Mouse (Mus musculus) left cerebral cortex, adult 2 months (tissue): ENCODE results near the gene Fam20b. TPM values are rescaled to one million over a fixed set of nuclear protein-coding genes. Genes with fewer than 3 reads are reported as not detected.

Experiments
- DNase-seq, 2 experiments: peaks; one replicate each; pipeline ENCODE4 v3.0.0; 2021 to 2022; ENCODE audit warnings: low spot score in 2 of 2, mixed read lengths in 1 of 2; ENCODE audit errors: extremely low spot score in 1 of 2
- H3K27ac ChIP-seq: fragments of 200-600 bp; 2 replicates; pipeline ENCODE4 v1.8.1; 2022
- H3K4me3 ChIP-seq: fragments of 200-600 bp; 2 replicates; pipeline ENCODE4 v1.8.1; 2022
- CTCF ChIP-seq: fragments of 200-600 bp; IDR thresholded peaks from 2 replicates; pipeline ENCODE4 v1.8.1; 2022; ENCODE audit warnings: antibody characterized with exemption, mild to moderate bottlenecking, moderate library complexity
- intact Hi-C: fragments of 180-260 bp; cut with DNase I; formaldehyde crosslinking; loops from one replicate; pipeline ENCODE4 v1.15.1; 2025
- total RNA-seq, 2 experiments: library from RNA; stranded (reverse); gene quantifications; 2 replicates each; pipeline ENCODE4 v1.2.3; 2021

The Fam20b gene
- total RNA-seq, 2 experiments from 2014 or later: 74.0 to 78.6 TPM

DNA sequence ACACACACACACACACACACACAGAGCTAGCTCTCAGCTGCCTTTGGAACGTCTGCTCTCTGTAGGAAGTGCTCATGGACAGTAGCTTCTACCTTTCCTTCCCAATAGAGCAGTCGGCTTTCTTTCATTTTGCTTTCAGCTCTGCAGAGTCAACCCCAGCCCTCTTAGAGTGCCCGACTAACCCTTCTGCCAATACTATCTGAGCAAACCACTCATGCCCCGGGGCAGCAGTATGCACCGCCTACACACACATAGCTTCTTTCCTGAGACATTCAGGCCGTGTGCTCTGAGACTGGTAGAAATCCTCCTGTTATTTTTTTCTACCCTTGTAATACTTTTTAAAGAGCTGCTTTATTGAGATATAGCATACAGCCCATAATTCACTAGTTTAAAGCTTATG is 3.2 kb upstream of the Fam20b start:
- intact Hi-C loops: loop anchor here (5.0 kb wide), 1 partner anchor 165 kb away; the partner anchor contains the start of gene Abl2

DNA sequence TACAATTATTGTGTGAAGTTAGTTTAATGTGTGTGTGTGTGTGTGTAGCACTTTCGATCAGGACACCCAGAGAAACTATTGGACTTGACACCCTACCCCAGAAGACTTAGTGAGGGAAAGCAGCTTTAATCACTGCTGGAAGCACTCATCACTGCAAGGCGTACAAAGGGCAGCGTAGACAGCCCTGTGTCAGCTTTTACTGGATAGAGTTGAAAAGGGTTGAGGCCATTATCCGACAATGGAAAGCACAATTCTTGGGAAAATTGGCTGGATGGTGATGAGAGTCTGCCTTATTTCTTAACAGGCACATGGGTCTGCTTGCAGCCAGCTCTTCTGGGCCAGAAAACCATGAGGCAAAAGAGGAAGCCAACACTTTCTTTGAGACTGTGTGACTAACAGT is 1.2 kb upstream of the Fam20b start:
- no peak overlapping the region for H3K4me3 ChIP-seq
- no peak for TF ChIP-seq CTCF
- no peak overlapping the region for H3K27ac ChIP-seq
- intact Hi-C loops: loop anchor here (5.0 kb wide), 1 partner anchor 163 kb away; the partner anchor contains the start of gene Abl2
- DNase-seq: no peak

More for the DNA sequence above, 3.2 kb upstream of the Fam20b start:
- no peak for TF ChIP-seq CTCF
- Histone ChIP-seq H3K27ac (no peak overlapping the region), H3K4me3 (no peak overlapping the region)
- no peak for DNase-seq

DNA sequence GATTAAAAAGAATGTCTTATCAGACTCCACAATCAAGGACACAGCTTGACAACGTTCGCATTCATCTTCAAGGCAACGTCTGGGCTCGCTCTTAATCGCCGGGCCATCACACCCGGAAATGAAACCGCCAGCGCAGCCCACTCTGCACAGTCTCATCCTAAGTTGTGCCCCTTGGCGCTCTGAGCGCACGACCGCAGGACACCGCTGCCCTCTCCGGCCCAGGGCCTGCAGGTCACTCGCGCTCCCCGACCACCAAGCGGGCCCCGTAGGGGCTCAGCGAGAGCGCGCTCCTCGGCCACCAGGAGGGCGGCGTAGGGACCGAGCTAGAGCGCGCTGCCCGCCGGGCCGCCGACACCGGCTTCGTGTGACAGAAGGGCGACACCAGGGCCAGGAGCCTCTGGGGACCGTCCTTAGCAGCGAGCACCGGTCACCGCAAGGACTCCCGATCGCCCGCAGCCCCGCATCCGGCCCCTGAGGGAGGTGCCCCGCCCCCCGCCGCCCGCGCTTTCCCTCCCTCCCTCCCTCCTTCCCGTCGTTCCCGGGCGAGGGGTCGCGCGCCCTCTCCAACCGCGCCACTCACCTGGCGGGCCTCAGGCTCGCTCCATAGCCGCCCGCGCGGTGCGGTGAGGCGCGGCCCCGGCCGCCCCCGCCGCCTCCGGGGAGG is 468 bp downstream of the Fam20b start:
- peak; percentile 31 for TF ChIP-seq CTCF
- intact Hi-C loops: no loop called here
- peak; percentile 42 to 43 for DNase-seq
- Histone ChIP-seq H3K27ac (peak overlapping the region; percentile 93), H3K4me3 (peak overlapping the region; percentile 94)

DNA sequence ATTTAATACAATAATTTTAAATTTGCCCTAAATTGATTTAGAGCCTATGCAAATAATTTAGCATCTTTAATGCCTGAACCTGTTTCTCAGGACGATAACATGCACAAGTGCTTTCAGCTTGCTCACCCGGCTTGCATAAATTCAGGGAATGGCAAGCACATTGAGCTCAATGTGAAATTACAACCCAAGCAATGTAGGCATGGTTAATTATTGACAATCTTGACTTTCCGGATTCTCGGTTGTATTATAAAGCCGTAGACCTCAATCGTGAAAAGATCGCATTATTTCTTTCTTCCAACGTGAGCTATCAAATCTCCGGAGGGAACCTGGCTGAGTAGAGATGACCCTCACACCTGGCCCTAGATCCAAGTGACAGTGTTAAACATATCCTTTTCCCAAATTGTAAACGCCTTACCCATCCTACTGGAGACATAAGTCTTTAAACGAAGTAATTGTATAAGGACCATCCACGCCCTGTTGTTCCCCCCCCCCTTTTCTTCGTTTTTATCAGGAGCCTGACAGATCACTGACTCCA is 1.1 kb downstream of the Fam20b start:
- peak overlapping the region; percentile 93 for H3K27ac ChIP-seq
- intact Hi-C loops: no loop called here
- no peak for DNase-seq
- no peak for TF ChIP-seq CTCF
- peak overlapping the region; percentile 94 for H3K4me3 ChIP-seq

DNA sequence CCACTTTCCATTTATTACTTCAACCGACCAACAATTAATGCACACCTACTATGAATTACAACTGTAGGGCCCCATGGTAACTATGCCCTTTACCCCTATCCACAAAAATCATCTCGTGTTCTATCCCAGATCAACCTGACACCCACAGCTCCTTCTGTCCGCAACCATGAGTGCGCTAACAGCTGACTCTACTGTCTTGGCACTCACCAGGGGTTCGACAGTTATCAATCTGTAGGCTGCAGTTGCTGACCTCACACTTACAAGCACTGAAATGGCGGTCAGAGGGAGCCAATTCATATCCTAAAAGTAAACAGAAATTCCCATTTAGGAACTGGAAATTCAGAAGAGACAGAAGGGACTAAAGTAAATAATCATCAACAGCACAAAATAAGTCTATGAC is 2.2 kb downstream of the Fam20b start:
- no peak overlapping the region for H3K27ac ChIP-seq
- H3K4me3 ChIP-seq: no peak overlapping the region
- intact Hi-C loops: no loop called here
- TF ChIP-seq CTCF: no peak
- DNase-seq: no peak

DNA sequence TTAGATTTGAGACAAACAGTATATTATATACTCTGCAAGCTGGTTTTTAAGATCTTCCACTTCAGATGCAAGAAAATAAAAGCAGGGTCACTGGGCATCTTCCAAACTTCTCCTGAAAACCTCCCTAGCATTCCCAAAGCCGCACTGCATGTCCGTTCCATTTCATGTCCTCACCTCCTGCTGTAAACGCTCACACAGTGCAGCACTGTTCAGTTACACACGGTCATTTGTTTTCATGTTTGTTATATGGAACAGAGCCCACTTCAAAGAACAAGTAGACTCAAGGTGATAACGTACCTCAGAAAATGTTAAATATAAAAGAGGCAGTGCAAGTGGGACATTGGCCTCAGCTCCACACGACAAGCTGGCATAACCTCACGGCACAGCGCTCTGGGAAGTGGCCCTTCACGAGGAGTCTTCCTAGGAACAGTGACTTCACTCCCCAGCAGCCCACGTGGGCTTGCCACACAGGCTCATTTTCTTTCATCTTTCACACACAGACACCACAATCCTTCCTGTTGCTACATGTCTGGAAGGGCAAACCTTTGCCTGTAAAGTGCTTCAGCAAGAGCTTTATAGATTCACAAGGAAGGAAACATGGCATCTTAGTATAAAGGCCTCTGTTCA is 8.3 kb downstream of the Fam20b start:
- Histone ChIP-seq H3K4me3 (no peak overlapping the region), H3K27ac (no peak overlapping the region; the same call in 1 of the 2 replicates)
- intact Hi-C loops: no loop called here
- DNase-seq: no peak
- TF ChIP-seq CTCF: no peak

DNA sequence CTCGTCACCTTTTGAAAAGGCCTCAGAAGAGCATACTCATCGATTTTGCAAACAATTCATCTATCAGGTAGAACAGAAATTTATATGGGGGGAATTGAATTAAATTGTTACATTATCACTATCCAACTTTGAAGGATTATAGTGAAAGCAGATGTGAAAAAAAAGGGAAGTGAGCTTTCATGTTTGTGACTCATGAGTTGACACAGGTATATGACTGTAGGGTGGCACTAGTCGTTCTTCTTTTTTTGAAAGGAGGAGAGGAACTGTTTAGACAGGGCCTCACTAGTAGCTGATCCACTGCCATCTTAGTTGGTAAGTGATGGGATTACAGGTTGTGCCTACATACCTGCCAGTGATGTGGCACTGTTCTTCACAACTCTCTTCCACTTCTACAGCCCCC is 10.2 kb downstream of the Fam20b start:
- no peak for TF ChIP-seq CTCF
- DNase-seq: no peak
- intact Hi-C loops: no loop called here

DNA sequence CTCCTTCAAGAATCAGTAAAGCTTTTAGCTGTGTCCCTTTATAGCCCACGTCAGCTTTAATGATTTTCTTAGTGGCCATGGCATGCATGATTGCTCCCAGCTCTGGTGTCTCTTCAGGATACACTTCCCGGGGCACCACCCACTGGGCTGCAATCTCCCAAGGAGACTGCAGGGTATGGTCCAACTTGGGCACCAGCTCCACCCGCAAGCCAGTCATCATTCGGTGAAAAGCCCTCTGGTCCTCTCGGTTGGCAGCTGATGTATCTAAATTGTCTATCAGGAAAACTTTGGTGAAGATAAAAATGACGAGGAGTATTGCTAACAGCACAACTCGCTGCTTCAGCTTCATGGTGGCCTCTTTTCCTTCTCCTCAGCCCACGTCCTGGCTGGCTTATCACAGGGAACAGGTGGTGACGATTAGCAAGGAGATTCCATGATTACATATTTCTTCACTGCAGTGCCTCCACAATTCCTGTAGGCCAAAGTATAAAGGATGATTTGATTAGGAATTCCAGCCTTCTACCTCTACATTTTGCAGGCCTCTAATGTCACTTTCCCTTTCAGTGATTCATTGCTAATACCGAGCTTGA is 13.1 kb downstream of the Fam20b start:
- peak; percentile 10; the same call in 1 of the 2 replicates for TF ChIP-seq CTCF
- no peak for DNase-seq
- intact Hi-C loops: no loop called here
- Histone ChIP-seq H3K27ac (no peak overlapping the region), H3K4me3 (no peak overlapping the region)

More for the DNA sequence above, 10.2 kb downstream of the Fam20b start:
- H3K27ac ChIP-seq: no peak overlapping the region
- H3K4me3 ChIP-seq: no peak overlapping the region

DNA sequence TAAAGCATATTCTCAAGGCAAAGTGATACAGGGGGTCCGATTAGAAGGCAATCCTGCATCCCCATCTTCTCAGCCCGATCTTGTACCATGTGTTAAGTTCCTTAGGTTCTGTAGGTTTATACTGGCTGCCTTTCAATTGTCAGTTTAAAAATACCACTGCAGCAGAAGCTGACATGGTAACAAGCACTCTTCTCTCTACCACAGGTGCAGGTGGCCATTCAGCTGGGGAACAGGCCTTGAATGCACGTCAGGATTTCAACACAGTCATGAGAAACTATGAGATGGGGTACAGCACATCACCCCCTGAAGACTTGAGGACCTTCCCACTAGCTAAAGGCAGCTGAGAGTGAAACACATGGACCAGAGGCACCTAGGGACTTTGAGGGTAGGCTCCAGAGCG is 15.4 kb downstream of the Fam20b start:
- no peak for TF ChIP-seq CTCF
- no peak for DNase-seq
- Histone ChIP-seq H3K27ac (no peak overlapping the region), H3K4me3 (no peak overlapping the region)
- intact Hi-C loops: no loop called here

DNA sequence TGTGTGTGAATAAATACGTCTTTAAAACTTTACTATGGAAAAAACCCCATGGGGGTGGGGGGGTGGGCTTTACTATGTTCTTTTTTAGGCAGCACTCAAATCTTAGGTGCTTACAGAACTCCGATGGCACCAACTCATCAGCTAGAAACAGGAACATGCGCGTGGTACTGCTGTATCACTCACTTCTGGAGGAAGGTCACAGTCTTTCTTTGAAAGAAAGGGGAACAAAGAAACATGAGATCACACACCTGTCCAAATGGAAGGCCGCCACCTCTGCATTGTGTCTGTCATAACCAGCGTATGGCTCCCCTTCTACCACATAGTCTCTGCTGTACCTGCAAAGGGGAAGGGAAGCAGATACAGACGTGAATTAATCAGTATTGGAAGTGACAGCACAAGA is 16.7 kb downstream of the Fam20b start:
- intact Hi-C loops: no loop called here
- no peak for TF ChIP-seq CTCF

DNA sequence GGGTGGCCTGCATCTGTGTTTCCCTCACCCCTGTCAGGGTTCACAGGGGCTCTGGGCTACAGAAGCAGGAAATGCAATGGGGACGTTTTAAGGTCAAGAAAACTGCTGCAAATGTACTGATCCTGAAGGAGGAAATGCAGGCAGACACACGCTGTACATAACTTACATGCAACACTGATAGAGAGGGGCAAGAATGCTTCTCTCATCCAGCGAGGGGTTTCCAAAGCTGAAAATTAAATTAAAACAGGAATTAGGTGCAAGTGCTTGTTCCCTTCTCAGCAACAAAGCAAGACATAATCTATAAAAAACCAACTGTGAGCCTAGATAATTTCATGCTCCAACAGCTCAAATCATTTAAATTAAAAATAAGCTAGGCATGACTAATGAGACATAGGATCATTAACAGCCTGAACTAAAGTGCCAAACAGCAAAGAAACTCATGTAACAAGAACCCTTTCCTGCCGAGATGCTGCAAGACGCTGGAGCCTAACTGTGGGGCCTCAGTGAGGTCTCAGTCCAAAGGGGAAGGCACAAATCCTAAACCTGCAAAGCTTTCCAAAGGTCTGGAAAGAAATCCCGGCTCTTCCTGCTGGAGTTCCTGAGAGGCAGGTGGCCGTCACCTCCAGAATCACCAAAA is 32.7 kb downstream of the Fam20b start:
- no peak overlapping the region for H3K27ac ChIP-seq
- H3K4me3 ChIP-seq: no peak overlapping the region
- intact Hi-C loops: no loop called here
- no peak for DNase-seq
- TF ChIP-seq CTCF: no peak

More for the DNA sequence above, 16.7 kb downstream of the Fam20b start:
- no peak for DNase-seq
- H3K27ac ChIP-seq: no peak overlapping the region
- no peak overlapping the region for H3K4me3 ChIP-seq

DNA sequence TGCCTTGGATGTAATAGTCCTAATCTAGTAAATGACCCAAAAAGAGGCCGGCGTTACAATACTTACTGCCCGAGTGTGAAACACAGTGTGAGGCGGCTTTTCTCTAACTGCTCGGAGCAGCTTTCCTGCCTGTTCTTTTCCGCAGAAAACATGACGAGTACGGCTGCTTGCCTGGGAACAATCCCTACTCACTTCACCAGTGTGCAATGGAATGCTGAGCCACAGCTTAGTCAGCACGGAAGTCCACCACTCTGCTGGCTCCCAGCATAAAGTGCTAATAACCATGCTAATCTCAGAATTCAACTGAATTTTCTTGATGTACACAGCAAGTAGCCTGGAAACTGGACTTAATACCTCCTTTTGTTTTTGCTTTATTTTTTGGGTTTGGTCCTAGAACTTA is 39.3 kb downstream of the Fam20b start:
- intact Hi-C loops: no loop called here
- no peak for TF ChIP-seq CTCF
- Histone ChIP-seq H3K27ac (no peak overlapping the region), H3K4me3 (no peak overlapping the region)
- DNase-seq: no peak
